Mouse (Mus musculus) thymus, adult 2 months (tissue): Measurements from ENCODE around the gene Klhl40.

Experiments used
- CTCF ChIP-seq: fragments of 200-500 bp; IDR thresholded peaks from 2 replicates; pipeline ENCODE4 v1.5.1; 2012; ENCODE audit warnings: mild to moderate bottlenecking, control low read depth, low read length, moderate library complexity, borderline replicate concordance; ENCODE audit not compliant: control insufficient read depth, poor library complexity, insufficient read depth; ENCODE audit errors: extremely low read depth
- POLR2A ChIP-seq: fragments of 200-500 bp; IDR thresholded peaks from 2 replicates; pipeline ENCODE4 v1.6.1; 2012; ENCODE audit warnings: mild to moderate bottlenecking, low read length, control low read depth, moderate library complexity; ENCODE audit not compliant: control insufficient read depth, poor library complexity, insufficient read depth; ENCODE audit errors: extremely low read depth

DNA sequence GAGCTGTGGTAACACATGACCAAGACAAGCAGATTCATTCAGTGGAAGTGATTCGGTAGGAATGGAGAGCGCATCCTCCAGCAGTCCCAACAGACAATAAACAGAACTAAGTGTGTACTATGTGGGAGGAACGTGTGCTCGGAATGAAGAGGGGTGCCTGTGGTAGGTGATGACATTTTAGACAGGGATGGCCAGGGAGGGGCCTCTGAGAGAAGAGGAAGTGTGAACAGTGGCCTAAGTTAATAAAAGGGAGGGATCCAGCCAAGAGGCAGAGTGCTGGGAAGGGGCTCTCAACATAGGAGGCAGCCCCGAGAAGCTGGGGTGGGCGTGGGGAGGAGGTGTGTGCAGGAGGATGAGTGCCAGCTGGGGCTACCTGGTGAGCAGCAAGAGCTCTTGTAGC lies 50.9 kb downstream of the Klhl40 start:
- TF ChIP-seq POLR2A (no peak), CTCF (no peak)
